ENCODE assay signal across 31 mouse cellular contexts in genomic region chr7:113841521-113841920, GRCm38 (mm10).
"Had no signal": no experiment of that assay in that cellular context is flagged by ENCODE, and none has a peak within 500 bp of the region (broad histone marks: within the 10 kb centered on the region; RNA-seq: fewer than 3 reads in every experiment).

No protein-coding gene starts in this region.

- H3K27ac ChIP-seq: limb, embryonic 10.5 days; limb, embryonic 12.5 days; limb, embryonic 13.5 days; limb, embryonic 15.5 days; liver, embryonic 12.5 days; liver, embryonic 13.5 days; liver, embryonic 14.5 days; liver, embryonic 15.5 days; lung, embryonic 15.5 days; macrophage; midbrain, embryonic 10.5 days; midbrain, embryonic 12.5 days; midbrain, embryonic 13.5 days; midbrain, embryonic 15.5 days; neural tube, embryonic 12.5 days; neural tube, embryonic 13.5 days had no signal

- H3K9ac ChIP-seq: limb, embryonic 12.5 days; limb, embryonic 13.5 days; limb, embryonic 15.5 days; liver, embryonic 12.5 days; liver, embryonic 13.5 days; liver, embryonic 14.5 days; liver, embryonic 15.5 days; liver, postnatal 0 days; lung, embryonic 14.5 days; lung, embryonic 15.5 days; midbrain, embryonic 12.5 days; midbrain, embryonic 13.5 days; midbrain, embryonic 15.5 days; neural tube, embryonic 12.5 days; neural tube, embryonic 13.5 days had no signal

- DNase-seq: left cerebral cortex, postnatal 4 days; liver; liver, embryonic 13.5 days; liver, postnatal 0 days; lung, adult 18-20 months; lung, adult 2 months; lung, embryonic 14.5 days; lung, postnatal 10 days; lung, postnatal 14 days; lung, postnatal 36 days; lung, postnatal 4 days; midbrain, embryonic 14.5 days had no signal

- H3K4me3 ChIP-seq: limb, embryonic 10.5 days; limb, embryonic 12.5 days; limb, embryonic 13.5 days; limb, embryonic 15.5 days; liver, embryonic 12.5 days; liver, embryonic 13.5 days; liver, embryonic 15.5 days; lung, embryonic 15.5 days; megakaryocyte, embryonic 14.5 days; midbrain, embryonic 10.5 days; midbrain, embryonic 12.5 days; midbrain, embryonic 13.5 days; midbrain, embryonic 15.5 days; myocyte; neural tube, embryonic 12.5 days; neural tube, embryonic 13.5 days had no signal

- H3K4me2 ChIP-seq: limb, embryonic 12.5 days; limb, embryonic 13.5 days; limb, embryonic 15.5 days; liver, embryonic 11.5 days; liver, embryonic 12.5 days; liver, embryonic 13.5 days; liver, embryonic 15.5 days; lung, embryonic 14.5 days; lung, embryonic 15.5 days; midbrain, embryonic 12.5 days; midbrain, embryonic 13.5 days; midbrain, embryonic 15.5 days; neural tube, embryonic 12.5 days; neural tube, embryonic 13.5 days had no signal

- H3K36me3 ChIP-seq: limb, embryonic 10.5 days; limb, embryonic 12.5 days; limb, embryonic 13.5 days; limb, embryonic 15.5 days; liver, embryonic 12.5 days; liver, embryonic 13.5 days; liver, embryonic 15.5 days; lung, embryonic 15.5 days; midbrain, embryonic 12.5 days; midbrain, embryonic 13.5 days; midbrain, embryonic 15.5 days; neural tube, embryonic 12.5 days; neural tube, embryonic 13.5 days had no signal

- H3K4me1 ChIP-seq: limb, embryonic 15.5 days; liver, embryonic 15.5 days; lung, embryonic 15.5 days; megakaryocyte, embryonic 14.5 days; midbrain, embryonic 12.5 days; midbrain, embryonic 13.5 days; midbrain, embryonic 15.5 days; neural tube, embryonic 12.5 days had no signal

- ATAC-seq: liver, embryonic 12.5 days; liver, postnatal 0 days; lung, postnatal 0 days; midbrain, embryonic 13.5 days; midbrain, embryonic 15.5 days had no signal

- H3K27me3 ChIP-seq: limb, embryonic 12.5 days; limb, embryonic 13.5 days; limb, embryonic 15.5 days; liver, embryonic 12.5 days; liver, embryonic 13.5 days; liver, embryonic 15.5 days; lung, embryonic 15.5 days; megakaryocyte, embryonic 14.5 days; midbrain, embryonic 12.5 days; midbrain, embryonic 13.5 days; midbrain, embryonic 15.5 days; neural tube, embryonic 12.5 days; neural tube, embryonic 13.5 days had no signal

- H3K9me3 ChIP-seq: limb, embryonic 10.5 days; limb, embryonic 12.5 days; limb, embryonic 13.5 days; limb, embryonic 15.5 days; liver, embryonic 12.5 days; liver, embryonic 13.5 days; liver, embryonic 15.5 days; lung, embryonic 15.5 days; megakaryocyte, embryonic 14.5 days; midbrain, embryonic 10.5 days; midbrain, embryonic 12.5 days; midbrain, embryonic 13.5 days; midbrain, embryonic 15.5 days; neural tube, embryonic 12.5 days; neural tube, embryonic 13.5 days had no signal
